Mouse (Mus musculus) subcutaneous adipose tissue, adult 2 months (tissue): ENCODE measurements around the gene Hvcn1. TPM values are rescaled to one million over a fixed set of nuclear protein-coding genes. Genes with fewer than 3 reads are reported as not detected.

Experiments used
- polyA plus RNA-seq: library from polyadenylated mRNA; depleted of rRNA; stranded (reverse); fragments of >200 nt; gene quantifications from 2 replicates; pipeline ENCODE4 v1.2.3, GENCODE M21; 2012; ENCODE audit warnings: low replicate concordance; rRNA removed

The Hvcn1 gene
- polyA plus RNA-seq, result 28.6 and 41.8 TPM in 2 replicates

GRCm38 (mm10) chr5:122206475-122206874 lies at the start of gene Hvcn1:
Hvcn1 (plus strand) TSS chr5:122206804.

GRCm38 (mm10) chr5:122157827-122158381 lies 48.7 kb upstream of the Hvcn1 start, which contains the start of gene Ppp1cc:
Ppp1cc (plus strand) TSS chr5:122158278.

GRCm38 (mm10) chr5:122263933-122264905 lies 57.6 kb downstream of the Hvcn1 start, which contains the start of gene Tctn1:
Tctn1 (minus strand) TSS chr5:122264460.

GRCm38 (mm10) chr5:122284183-122285028 lies 77.8 kb downstream of the Hvcn1 start, which contains the start of gene Pptc7:
Pptc7 (plus strand) TSS chr5:122284365.

Other genes with a start within 250 kb of the Hvcn1 start
- 1.2 and 2.9 TPM in 2 replicates for gene Cux2, start 156.7 kb upstream of the Hvcn1 start, polyA plus RNA-seq
- gene Myl2, start 105.9 kb upstream of the Hvcn1 start, polyA plus RNA-seq, result 0.37 TPM in 1 of 2 replicates, not detected in the other
- gene Ccdc63, start 66.0 kb upstream of the Hvcn1 start, polyA plus RNA-seq, result 0.13 TPM in 1 of 2 replicates, not detected in the other
- gene Ppp1cc, start 48.5 kb upstream of the Hvcn1 start, polyA plus RNA-seq, result 66.5 and 125 TPM in 2 replicates
- gene Tctn1, start 57.7 kb downstream of the Hvcn1 start, polyA plus RNA-seq, result 22.6 and 34.3 TPM in 2 replicates
- gene Pptc7, start 77.6 kb downstream of the Hvcn1 start, polyA plus RNA-seq, result 20.2 and 23.0 TPM in 2 replicates
- gene Rad9b, start 147.4 kb downstream of the Hvcn1 start, polyA plus RNA-seq, result 5.0 and 7.0 TPM in 2 replicates
- gene Vps29, start 147.6 kb downstream of the Hvcn1 start, polyA plus RNA-seq, result 90.4 and 104 TPM in 2 replicates
- 29.7 and 33.2 TPM in 2 replicates for gene Gpn3, start 165.1 kb downstream of the Hvcn1 start, polyA plus RNA-seq
- 22.4 and 36.7 TPM in 2 replicates for gene Fam216a, start 165.6 kb downstream of the Hvcn1 start, polyA plus RNA-seq
- 193 and 211 TPM in 2 replicates for gene Arpc3, start 185.1 kb downstream of the Hvcn1 start, polyA plus RNA-seq
- gene Anapc7, start 214.9 kb downstream of the Hvcn1 start, polyA plus RNA-seq, result 23.4 and 36.1 TPM in 2 replicates